Mouse (Mus musculus) liver, embryonic 14.5 days (tissue): ENCODE data around the gene Fat3.

Experiments
- CTCF ChIP-seq: IDR thresholded peaks from 2 replicates; pipeline ENCODE4 v1.5.1; 2016; ENCODE audit warnings: antibody characterized with exemption, low read depth, control low read depth
- EP300 ChIP-seq: IDR thresholded peaks from 2 replicates; pipeline ENCODE4 v1.6.1; 2016; ENCODE audit warnings: antibody characterized with exemption, low read depth

DNA sequence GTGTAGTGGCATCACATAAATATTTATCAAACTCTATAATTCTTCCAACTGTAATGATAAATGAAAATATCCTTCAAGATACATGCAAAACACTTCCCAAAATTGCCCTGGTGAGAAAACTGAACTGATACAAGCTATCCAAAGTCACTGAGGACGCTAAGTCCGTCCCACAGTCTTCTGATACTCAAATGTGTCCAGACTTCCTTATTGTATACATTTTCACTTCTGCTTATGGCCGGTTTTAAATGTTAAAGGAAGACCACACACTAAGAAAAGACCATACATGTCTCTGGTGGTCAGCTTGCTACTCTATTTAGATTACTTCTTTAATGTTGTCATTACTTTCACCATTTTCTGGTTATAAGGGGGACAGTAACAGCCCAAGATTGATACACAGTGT, 137.4 kb downstream of the Fat3 start:
- TF ChIP-seq CTCF (no peak), EP300 (no peak)
